Mouse (Mus musculus) large intestine, adult 2 months (tissue): Measurements from ENCODE around the gene Arhgap15. TPM values are rescaled to one million over a fixed set of nuclear protein-coding genes. Genes with fewer than 3 reads are reported as not detected.

ENCODE experiments used
- DNase-seq: peaks from one replicate; pipeline ENCODE4 v3.0.0-alpha.2; 2012; ENCODE audit warnings: low read depth, low spot score
- WGBS: fragments of 180-500 bp; shearing (Covaris S2); methylation state at CpG from one replicate; pipeline ENCODE4 v1.1.7; 2018; 5-methylcytosine and 5-hydroxymethylcytosine counted together
- polyA plus RNA-seq: library from polyadenylated mRNA; depleted of rRNA; stranded (reverse); fragments of >200 nt; gene quantifications from 2 replicates; pipeline ENCODE4 v1.2.3, GENCODE M21; 2012

Gene Arhgap15
- polyA plus RNA-seq, 1 experiment: 0.76 TPM

DNA sequence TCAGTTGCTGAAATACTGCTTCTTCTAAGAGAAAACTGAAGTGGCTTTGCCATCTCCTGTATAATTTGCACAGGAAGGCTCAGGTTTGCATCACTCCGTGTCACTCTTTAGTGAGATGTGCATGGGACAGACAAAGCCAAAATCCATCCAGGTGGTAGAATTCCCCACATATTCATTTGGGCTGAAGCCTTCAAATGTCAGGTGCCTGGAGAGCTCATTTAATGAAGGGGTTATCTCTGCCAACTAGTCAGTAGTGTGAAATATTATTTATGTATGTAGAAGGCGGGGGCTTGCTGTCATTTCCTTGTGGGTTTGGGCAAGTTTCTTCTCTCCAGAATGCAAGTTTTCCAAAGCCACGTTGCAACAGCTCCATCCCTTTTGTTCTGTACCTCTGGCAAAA is 268.1 kb downstream of the Arhgap15 start:
- 74% methylated on average over 3 of the region's 3 CpGs for WGBS
- no peak for DNase-seq

DNA sequence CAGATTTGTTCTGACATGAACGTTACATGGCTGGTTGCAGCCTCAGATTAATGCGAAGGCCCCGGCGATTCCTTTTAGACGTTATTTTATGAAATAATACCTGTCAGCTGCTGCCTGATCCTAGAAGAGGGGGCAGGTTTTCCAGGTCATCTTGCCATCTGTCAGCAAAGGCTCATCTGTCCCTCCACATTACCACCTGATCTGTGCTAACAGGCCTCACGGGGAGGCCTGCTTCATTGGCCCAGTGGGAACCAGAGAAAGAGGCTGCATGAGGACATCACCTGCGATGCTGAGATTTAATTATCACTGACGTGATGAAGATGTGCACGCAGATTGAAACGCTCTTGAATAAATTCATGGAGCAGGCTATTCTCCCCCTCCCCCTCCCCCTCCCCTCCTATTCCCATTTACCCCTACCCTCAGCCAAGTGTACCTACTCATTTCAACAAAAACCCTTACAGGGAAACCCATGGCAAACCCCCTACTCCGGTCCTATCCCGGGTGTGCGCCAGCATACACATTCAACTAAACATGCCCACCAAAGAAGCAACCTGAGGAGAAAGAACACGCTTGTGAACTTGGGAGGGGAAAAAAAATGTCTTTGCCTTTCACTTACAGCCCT is 268.9 kb downstream of the Arhgap15 start:
- WGBS: 89% methylated on average over 14 of the region's 14 CpGs

DNA sequence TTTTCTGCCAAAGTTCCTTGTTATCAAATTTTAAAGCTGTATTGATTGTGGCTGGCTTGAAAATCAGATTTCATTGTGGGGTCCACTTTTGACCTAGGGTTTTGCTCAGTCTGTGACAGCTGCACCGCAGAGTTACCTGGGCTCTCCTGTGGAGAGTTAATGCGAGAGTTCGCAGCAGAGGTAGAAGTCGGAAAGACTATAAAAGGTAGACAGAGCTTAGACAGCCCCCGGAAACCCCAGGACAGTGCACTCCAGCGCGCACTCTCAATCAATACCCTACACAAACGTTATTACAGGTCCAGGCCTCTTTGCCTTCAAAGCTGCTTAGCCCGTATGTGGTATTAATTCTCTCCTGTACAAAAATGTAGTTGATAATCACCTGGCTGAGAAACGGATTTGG is 269.4 kb downstream of the Arhgap15 start:
- DNase-seq: no peak
- WGBS: 81% methylated on average over 10 of the region's 10 CpGs

More for the DNA sequence above, 268.9 kb downstream of the Arhgap15 start:
- no peak for DNase-seq

DNA sequence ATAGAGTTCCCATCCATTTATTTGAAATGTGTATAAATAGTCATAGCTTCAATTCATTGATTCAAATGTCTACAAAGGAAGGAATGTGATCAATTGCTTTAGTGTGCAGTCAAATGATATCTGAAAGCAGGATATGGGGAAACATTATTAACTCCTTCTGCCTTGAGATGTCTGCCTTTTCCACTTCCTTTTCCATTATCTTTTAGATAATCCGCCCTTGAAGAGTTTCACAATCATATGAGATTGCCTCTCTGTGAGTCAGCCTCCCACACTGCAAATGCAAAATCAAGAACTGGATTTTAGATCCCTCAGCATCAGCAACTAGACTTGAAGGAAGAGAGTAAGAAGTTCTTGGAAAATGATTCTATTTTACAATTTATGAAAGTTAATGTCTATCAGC is 276.1 kb downstream of the Arhgap15 start:
- DNase-seq: no peak
- 61% methylated on average over 1 of the region's 1 CpGs for WGBS

DNA sequence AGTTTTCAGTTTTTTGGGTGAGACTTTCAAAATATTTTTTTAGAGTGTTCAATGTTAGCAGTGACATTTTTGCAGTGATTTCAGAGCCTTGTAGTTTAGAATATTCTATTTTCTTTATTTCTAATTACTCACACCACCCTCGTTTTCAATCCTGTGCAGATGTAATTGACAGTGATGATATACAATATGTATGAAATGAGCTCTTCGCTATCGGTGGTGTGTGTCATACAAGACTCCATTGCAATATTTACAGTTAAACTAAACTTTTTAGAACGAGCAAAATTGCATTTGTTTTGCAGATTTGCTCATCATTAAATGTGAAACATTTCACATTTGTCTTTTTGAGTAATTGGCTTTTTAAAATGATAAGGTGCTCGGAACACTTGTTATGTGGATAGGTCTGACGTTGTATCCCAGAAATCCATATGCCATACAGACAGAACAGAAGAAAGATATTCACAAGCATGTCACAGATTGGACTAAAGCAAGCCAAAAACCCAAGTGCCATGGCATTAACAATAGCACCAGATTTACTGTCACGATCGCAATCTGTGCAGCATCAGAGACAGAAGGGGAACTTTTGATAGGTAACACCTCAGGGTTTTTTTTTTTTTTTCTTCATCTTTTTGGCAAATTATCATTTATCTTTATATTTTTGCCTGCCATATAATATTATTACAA is 280.6 kb downstream of the Arhgap15 start:
- no peak for DNase-seq
- 80% methylated on average over 8 of the region's 8 CpGs for WGBS

DNA sequence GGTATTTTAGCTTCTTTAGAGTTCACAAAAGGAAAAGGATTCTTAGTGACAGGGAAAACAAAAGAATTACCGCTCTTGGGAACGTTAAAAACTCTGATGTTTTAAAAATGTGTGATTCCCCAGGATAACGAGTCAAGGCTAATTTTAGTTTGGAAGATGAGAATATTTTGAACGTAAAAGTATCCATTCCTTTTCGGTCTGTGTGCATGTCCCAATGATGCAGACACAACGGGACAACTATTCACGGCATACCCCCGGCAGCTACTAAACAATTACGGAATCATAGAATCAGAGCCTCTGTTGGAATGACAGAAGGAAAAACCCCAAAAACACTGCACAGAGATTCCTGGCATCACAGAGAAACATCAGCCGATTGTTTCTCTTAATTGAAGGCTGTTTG is 281.2 kb downstream of the Arhgap15 start:
- 92% methylated on average over 10 of the region's 10 CpGs for WGBS
- DNase-seq: no peak

DNA sequence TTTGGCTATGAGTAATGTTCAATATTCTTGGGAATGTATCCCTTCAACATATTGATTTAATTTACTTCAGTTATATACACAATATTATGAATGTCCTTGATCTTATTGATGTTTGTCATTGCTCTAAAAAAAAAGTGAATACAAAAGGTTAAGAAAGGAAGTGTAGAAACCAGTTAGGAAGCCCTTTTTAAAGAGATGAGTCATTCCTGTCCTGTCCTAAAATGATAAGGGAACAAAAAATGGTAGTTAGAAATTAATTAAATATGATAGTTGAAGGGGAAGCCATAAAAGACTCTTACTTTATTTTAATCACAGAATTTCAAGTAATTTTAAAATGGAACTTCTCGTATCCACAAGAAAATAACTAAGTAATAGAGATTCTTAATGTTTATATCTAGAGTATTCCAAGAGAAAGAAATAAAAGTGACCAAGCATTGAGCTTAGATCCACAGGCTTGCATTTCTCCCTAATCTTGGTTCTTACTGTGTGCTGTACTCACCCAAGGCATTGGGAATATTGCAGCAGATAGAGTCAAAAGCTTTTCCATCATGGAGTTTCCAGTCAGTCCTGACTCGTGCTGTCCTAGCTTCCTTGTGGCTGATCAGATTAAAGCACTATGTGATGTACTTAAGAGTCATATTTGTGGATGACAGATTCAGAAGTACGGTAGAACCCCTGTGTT is 291.0 kb downstream of the Arhgap15 start:
- no peak for DNase-seq
- WGBS: 74% methylated on average over 3 of the region's 3 CpGs

DNA sequence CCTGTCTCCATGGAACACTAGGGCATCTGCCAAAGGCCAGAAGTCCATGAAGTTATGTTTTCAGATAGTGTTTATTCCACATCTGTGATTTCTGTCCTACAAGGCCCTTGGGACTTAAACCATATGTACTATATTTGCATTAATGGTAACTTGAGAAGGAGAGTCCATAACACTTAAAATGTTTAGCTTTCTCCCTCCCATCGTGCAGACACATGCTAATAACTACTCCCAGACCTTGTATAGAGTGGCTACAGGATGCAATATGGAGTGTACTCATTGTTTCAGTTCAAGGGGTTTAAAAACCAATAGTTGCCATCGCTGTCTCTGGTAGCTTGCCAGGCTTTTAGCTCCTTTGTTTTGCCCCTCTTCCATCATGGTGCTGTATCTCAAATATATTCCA is 295.5 kb downstream of the Arhgap15 start:
- WGBS: 59% methylated on average over 2 of the region's 2 CpGs
- DNase-seq: no peak

DNA sequence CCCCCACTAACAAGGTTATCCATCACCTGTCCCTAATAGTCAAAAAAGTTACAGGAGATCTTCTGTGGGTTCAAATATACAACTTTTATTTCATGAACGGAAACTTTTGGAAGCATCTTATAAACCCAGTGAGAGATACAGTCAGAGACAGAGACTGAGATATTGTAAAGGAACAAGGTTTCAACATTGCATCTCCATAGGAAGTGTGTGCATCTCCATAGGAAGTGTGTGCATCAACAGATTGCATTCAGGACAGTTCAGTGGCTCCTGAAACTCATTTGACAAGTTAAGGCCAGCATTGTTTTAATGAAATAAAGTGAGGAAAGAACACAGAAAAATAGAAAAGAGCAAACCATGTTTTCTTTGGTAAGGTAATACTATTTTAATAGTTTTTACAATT is 296.0 kb downstream of the Arhgap15 start:
- no peak for DNase-seq
- 81% methylated on average over 1 of the region's 1 CpGs for WGBS

DNA sequence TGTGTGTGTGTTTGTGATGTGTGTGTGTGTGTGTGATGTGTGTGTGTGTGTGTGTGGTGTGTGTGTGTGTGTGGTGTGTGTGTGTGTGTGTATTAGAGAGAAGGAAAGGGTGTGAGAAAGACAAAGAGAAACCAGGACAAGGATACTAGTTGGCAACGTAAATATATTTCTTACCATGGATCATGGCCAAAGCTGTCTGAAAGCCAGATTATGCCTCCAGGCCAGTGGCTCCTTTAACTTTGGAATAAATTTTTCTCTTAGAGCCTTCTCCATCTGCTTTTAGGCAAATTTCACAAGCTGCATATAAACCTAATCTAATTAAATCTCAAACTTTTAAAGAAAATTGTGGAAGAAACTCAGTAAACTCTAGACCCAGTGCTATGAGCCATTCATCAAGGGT is 296.6 kb downstream of the Arhgap15 start:
- WGBS: 73% methylated on average over 1 of the region's 1 CpGs
- no peak for DNase-seq

DNA sequence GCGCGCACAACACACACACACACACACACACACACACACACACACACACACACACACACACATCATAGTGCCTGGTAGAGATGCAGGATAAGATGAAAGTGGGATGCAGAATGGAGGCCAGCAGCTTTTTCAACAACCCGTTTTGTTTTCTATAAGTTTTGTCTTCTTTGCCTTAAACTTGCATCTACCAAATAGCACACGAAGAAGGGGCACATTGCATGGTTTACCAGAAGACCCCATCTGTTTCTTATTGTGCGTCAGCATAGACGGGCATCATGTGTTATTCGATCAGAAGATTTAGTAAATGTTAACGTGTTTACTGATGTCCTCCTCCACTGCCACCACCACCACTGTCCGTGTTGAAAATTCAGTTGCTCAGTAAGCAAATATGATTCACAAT is 311.7 kb downstream of the Arhgap15 start:
- DNase-seq: no peak
- 86% methylated on average over 9 of the region's 9 CpGs for WGBS

DNA sequence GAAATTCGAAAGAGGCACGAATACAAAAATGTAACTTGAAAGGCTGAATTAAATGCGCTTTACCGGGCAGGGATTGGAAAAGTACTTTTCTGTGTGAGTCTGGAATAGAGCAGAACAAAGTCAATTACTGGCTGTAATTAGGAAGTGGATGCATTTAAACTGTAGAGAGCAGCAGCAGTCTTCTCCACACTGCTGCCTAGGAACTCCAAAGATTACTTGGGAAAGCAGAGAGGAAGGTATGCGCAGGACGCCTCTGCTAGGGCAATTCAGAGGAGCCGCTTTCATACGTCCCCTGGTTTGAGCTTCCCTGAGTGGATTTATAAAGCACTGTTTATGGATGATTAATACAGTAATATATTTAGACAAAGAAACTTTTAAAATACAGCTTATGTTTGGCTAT is 312.1 kb downstream of the Arhgap15 start:
- DNase-seq: no peak
- WGBS: 66% methylated on average over 8 of the region's 8 CpGs

DNA sequence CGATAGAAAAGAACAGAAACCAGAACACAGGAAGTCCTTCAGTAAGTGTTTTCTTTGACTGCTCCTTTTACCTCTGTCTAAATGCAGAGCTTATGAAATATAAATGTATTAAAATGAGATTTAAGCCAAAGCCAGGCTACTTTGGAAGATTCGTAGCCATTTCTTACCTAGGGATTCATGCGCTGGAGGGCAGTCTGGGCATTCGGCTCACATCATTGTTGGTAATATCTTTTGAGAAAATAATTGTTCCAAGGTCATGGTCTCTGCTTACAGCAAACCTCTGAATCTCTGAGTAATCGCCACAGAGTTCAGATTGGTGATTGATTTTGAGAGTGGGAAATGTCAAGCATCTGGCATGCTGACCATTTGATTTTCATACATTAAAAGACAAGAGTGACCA is 316.4 kb downstream of the Arhgap15 start:
- 81% methylated on average over 5 of the region's 5 CpGs for WGBS
- DNase-seq: no peak

DNA sequence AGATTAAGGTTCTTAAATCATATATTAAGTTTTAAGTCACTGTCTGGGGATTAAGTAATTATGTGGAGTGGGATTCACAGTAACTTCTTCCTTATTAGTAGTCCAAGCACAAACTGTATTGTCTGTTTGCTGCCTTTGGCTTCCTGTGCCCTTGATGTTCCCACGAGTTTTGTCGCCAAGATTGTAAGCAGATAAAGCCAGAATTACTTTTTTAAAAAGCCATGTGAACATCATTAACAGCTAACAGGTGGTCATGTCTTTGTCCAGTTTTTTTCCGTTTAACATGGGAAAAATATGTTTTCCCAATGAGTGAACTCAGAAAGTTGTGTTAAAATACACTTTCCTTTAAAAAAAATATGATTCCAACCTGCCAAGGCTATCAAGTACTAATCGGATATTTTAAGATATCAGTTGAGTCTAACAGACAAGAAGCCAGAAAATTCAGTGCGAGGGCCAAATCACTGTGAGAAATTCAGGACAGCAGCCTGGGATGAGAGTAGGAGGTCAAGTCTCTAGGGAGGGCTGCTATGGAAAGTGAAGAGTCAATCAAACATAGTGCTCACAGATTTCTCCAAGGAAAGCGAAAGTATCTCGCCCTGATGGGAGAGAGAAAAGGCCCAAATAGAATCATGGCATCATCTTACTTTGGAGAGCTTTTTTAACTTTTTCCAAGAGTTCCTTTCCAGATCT is 319.7 kb downstream of the Arhgap15 start:
- DNase-seq: no peak
- 72% methylated on average over 7 of the region's 7 CpGs for WGBS

DNA sequence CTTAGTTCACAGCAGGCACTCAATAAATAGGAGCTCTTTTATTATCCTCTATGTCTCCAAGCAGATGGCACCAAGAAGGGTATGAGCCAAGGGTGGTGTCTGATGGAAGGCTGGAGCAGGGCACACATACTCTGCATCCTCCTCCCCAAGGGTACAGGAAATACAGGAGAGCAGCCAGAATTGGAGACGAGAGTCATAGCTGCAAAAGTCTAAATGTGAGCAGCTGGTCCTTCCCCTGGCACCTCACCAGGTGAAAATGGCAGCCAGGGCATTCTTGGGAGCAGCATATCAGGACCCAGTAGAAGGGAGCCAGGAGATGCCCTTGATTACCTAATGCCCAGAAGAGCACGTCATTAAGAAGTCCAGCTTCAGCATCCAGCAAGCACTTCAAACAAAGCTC is 320.3 kb downstream of the Arhgap15 start:
- 70% methylated on average over 2 of the region's 2 CpGs for WGBS
- no peak for DNase-seq

DNA sequence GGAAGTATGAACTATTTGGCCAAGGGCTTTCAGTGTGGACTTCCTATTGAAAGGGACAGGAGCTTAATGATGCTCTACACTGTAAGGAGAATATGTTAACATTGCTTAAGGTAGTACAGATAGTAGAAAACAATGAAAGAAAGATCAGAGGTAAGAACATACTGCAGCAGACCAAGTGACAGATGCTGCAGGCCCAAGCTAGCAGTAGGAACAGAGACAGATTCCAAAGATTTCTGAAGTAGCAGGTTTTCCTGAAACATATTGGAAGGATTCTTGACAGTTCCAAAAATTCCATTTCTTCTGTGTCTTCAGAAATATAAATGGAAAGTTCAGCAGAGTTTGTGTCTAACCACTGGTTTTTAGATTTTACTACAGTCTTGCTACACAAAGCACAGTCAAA is 327.9 kb downstream of the Arhgap15 start:
- DNase-seq: no peak

DNA sequence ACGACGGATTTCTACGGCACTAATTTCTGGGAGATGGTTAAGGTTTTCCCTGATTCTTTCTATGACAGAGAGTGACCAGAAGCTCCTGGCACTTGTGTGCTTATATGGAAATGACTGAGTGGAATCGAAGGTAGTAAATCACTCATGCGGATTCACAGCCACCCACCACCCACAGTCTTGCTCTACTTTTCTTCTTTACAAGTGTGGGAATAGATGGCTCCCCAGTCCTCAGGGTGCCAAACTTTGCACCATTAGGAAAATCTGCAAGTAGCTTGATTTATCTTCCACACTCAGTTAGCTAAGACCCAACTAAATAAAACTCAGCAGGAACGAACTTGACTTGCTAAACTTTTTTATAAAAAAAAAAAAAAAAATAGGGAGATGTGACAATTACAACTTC is 331.9 kb downstream of the Arhgap15 start:
- no peak for DNase-seq
- WGBS: 87% methylated on average over 6 of the region's 6 CpGs

DNA sequence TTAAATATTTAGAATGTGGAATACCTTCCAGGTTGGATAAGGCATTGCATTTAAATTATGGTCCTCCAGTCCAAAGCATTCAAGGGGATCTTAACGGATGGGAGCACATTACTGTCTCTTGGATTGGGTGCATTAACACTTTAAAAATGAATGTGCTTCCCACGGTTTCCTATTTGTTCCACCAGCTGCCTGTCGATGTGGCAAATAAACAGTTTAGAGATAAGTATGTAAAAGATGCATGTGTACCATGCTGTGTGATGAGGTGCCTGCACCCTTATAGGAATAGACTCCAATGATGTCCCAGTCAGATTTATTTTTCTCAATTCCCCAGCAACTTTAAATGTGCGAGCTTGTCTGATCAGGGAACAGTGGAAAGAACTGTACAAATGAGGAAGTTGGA is 332.6 kb downstream of the Arhgap15 start:
- DNase-seq: no peak
- 81% methylated on average over 4 of the region's 4 CpGs for WGBS

DNA sequence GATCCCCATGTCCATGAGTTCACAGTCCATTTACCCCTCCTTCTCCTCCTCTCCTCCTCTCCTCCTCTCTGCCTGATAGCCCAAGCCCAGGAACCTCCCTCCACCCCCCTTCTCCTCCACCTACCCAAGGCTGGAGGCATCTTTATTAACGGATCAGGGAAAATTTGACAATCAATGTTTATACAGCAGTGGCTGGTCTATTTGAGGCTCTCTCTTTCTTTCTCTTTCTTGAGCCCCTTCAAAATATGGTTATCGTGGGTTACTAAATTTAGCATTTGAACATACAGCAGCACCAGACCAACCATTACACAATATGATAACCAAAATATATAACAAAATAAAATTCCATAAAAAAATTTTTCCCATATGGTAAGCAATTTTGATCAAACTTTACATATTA is 335.8 kb downstream of the Arhgap15 start:
- WGBS: 66% methylated on average over 2 of the region's 2 CpGs
- DNase-seq: no peak

DNA sequence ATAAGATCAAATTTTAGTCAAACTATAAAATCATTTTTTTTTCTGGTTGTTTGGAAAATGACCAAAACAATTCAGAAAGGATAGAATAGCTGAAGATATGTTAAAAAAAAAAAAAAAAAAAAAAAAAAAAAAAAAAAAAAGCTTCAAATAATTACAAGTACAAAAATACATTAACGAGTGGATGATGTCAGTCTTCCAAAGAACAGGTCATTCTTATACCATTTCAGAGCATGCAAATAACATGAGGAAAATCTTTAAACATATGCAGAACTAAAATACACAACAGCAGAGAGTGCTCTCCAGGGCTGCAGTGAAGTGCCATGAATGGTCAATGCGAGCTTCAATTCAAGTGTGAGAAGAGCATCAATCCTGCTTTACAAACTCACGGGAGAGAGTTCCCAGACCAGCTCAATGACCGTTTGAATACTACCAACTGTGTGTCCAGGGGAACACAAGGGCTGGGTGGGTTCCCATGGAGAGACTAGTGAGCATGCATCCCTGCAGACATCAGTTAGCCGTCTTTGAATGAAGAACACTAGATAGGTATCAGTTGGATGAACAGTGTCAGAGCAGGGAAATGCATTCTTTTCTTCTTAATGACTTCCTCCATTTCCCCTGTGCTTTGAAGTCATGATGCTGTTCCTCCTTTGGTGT is 337.9 kb downstream of the Arhgap15 start:
- 60% methylated on average over 5 of the region's 5 CpGs for WGBS
- no peak for DNase-seq
